Mouse (Mus musculus): Measurements from ENCODE around the gene Tubb2b. TPM values are rescaled to one million over a fixed set of nuclear protein-coding genes. Genes with fewer than 3 reads are reported as not detected.

Tubb2b gene
- polyA plus RNA-seq, 1 experiment from 2014 or later: 1,126 TPM

DNA sequence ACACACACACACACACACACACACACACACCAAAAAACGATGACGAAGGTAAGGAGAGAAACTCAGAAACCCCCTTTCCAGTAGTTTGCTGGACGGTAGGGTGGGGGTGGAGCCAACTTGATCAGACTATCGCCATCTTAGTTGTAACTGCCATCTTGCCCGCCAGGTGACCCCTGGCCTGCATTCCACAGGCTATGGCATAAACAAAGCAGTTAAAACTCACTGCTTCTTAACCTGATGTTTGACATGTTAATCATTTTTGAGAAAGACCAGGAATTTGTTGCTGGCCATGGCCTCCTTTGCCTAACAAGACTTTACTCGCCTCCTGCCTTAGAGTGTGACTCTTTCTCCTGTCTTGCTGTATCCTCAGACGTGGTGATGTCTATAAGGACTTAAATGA is 22.4 kb upstream of the Tubb2b start:
- ATAC-seq (replicated peaks): no peak
- H3K36me3 ChIP-seq (replicated peaks): no peaks in the 10 kb centered on the region
- no peak overlapping the region for H3K4me3 ChIP-seq
- no peaks in the 10 kb centered on the region for H3K27me3 ChIP-seq (replicated peaks)
- no peak overlapping the region for H3K9ac ChIP-seq
- H3K4me2 ChIP-seq: no peak overlapping the region
- peaks cover 39% of the 10 kb centered on the region for H3K4me1 ChIP-seq
- 79% methylated on average over 7 of the region's 7 CpGs for whole genome bisulfite sequencing
- no peaks in the 10 kb centered on the region for H3K9me3 ChIP-seq
- H3K27ac ChIP-seq: no peak overlapping the region

DNA sequence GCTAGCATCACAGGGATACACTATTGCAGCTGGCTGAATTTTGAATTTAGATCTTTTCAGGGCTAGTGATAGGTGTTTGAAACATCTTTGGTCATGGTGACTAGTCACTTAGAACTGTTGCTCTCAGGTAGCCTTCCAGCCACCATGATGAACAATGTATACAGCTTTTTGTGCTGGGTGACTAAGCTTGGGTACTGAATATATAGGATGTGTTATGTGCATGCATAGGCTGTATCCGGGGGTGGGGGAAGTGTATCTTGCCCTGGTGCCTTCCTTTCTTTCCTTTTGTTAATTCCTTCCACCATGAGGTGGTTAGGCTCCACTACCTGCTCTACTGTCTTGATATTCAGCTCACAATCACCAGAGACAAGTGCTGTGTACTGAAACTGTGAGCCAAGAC is 21.2 kb upstream of the Tubb2b start:
- peaks cover 44% of the 10 kb centered on the region for H3K4me1 ChIP-seq
- H3K4me3 ChIP-seq: no peak overlapping the region
- peak overlapping the region; percentile 99; the same call in 1 of the 2 replicates for H3K27ac ChIP-seq
- no peak for ATAC-seq (replicated peaks)
- no peaks in the 10 kb centered on the region for H3K27me3 ChIP-seq (replicated peaks)
- no peaks in the 10 kb centered on the region for H3K36me3 ChIP-seq (replicated peaks)
- H3K4me2 ChIP-seq: no peak overlapping the region
- WGBS: 81% methylated on average over 1 of the region's 1 CpGs
- no peak overlapping the region for H3K9ac ChIP-seq
- no peaks in the 10 kb centered on the region for H3K9me3 ChIP-seq

DNA sequence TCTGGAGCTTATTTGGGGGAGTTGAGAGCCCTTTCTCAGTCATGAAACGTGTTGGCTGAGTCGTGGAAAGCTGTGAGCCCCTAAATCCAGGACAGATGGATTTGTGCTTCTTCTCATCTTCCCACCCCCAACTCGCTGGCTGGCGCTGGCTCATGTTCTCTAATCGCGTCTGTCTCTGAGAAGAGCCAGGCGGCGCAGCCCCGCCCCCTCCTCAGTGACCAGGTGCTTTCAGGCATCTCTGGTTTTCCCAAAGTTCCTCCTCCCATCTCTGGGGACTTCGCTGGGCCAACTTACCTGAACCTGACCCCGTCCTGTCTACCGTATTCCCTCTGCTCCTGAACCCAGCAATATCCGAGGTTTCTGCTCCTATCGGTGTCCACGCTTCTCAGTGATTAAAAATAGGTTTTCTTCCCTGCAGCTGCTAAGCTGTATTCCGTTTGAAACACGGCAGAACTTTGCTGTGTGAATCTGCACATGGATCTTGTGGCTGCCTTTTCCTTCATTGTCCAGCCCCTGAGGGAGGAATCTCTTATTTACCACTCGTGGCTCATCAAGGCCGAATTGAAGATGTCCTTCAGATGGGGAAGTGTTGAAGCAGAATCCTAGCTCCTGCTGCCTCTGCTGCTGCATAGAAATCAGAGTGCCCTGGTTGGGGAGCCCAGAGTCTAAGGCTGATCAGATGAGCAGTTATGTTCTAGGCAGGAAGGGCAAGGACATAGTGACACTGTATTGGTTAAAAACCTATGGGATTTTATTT is 20.2 kb upstream of the Tubb2b start:
- ATAC-seq (replicated peaks): peak; percentile 12; the same call in 1 of the 2 replicates
- Histone ChIP-seq H3K4me2 (peak overlapping the region; percentile 55), H3K4me3 (peak overlapping the region; percentile 38), H3K36me3 (replicated peaks) (no peaks in the 10 kb centered on the region), H3K4me1 (peaks cover 44% of the 10 kb centered on the region), H3K9me3 (no peaks in the 10 kb centered on the region), H3K27ac (peak overlapping the region; percentile 99), H3K27me3 (replicated peaks) (no peaks in the 10 kb centered on the region), H3K9ac (peak overlapping the region; percentile 46)
- 5% methylated on average over 19 of the region's 19 CpGs for WGBS

DNA sequence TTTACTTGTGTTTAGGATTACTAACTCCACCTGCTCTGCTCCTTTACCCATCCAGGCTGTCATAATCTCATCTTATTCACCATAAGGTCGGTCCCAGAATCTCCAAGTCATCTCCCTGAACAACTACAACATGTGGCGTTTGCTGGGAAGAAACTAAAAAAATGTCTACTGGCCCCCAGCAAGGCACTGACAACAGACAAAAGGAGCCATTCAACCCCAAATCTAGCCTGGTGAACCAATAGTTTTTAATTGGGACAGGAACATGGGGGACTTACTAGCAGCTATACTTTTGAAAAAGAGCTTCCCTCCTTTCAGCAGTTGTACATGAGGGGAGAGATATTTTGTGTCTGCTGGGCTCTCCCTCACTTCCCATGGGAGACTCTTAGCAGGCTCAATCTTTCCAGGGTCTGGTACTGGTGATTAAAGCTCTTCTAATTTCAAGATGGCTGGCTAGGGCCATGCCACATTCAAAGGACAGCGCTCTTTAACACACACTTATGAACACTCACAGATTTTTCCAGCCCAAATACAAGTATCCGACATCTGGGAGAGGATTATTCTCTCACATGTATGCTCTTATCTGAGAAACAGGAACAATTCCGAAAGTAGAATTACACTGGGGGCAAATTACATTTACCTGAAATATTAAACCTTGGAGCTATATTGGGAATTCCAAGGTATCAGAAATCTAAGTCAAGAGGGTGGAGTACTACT is 19.4 kb upstream of the Tubb2b start:
- H3K36me3 ChIP-seq (replicated peaks): no peaks in the 10 kb centered on the region
- H3K4me3 ChIP-seq: peak overlapping the region; percentile 38
- 33% methylated on average over 5 of the region's 5 CpGs for WGBS
- peak overlapping the region; percentile 99 for H3K27ac ChIP-seq
- H3K4me2 ChIP-seq: peak overlapping the region; percentile 55
- peak overlapping the region; percentile 46 for H3K9ac ChIP-seq
- no peaks in the 10 kb centered on the region for H3K27me3 ChIP-seq (replicated peaks)
- no peaks in the 10 kb centered on the region for H3K9me3 ChIP-seq
- peaks cover 42% of the 10 kb centered on the region for H3K4me1 ChIP-seq
- peak; percentile 19 for ATAC-seq (replicated peaks)

DNA sequence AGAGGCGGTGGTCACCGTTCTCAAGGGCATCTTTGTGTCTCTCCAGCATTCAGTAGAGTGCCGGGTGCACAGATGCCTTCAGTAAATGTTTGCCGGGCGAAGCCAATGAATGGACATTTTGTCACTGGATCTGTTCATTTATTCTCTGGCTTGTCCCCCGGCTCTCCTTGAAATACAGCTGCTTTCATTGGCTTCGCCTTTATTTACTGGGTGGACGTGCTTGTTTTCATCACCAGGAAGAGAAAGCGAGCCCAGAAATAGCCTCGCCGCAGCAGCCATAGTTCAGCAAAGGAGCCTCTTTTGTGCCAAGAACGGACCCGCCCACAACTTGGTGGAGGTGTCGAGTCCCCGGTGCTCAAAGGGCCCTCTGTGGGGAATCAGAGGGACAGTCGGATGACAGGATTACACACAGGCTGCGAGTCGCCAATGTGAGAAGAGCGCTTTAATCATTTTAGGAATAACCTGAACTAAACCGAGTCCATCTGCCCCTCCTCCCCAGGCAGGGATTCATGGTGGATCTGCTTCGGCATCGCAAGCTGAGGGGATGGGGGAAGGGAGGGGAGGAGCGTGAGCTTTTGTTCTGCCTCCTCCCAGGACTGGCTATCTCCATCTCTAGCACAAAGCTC is 18.6 kb upstream of the Tubb2b start:
- H3K4me2 ChIP-seq: peak overlapping the region; percentile 55
- H3K9me3 ChIP-seq: no peaks in the 10 kb centered on the region
- under 1% methylated on average over 23 of the region's 23 CpGs for WGBS
- H3K4me1 ChIP-seq: peaks cover 35% of the 10 kb centered on the region
- peak; percentile 92 for ATAC-seq (replicated peaks)
- H3K27ac ChIP-seq: peak overlapping the region; percentile 99
- peak overlapping the region; percentile 38 for H3K4me3 ChIP-seq
- H3K36me3 ChIP-seq (replicated peaks): no peaks in the 10 kb centered on the region
- H3K27me3 ChIP-seq (replicated peaks): no peaks in the 10 kb centered on the region
- H3K9ac ChIP-seq: peak overlapping the region; percentile 46

DNA sequence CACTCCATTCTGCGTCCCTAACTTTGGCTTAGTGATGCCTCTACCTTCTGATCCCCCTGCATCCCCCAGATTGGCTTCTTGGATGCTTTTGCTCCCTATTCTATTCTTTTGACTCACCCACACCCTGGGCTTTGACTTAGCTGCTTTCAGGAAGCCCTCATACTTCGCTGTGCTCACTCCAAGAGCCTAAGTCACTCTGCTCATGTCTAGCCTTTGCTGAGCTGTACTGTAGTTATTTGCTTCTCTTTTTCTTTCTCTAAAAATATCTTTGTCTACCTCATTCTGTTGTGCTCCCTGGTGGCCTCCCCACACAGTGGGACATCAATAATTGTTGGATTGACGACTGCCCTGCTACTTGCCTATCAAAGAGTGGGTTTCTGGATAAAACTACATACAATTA is 17.9 kb upstream of the Tubb2b start:
- no peaks in the 10 kb centered on the region for H3K9me3 ChIP-seq
- H3K4me2 ChIP-seq: peak overlapping the region; percentile 55
- H3K9ac ChIP-seq: peak overlapping the region; percentile 46
- 26% methylated on average over 3 of the region's 3 CpGs for WGBS
- H3K27ac ChIP-seq: peak overlapping the region; percentile 99
- peaks cover 32% of the 10 kb centered on the region for H3K4me1 ChIP-seq
- H3K4me3 ChIP-seq: peak overlapping the region; percentile 38
- H3K36me3 ChIP-seq (replicated peaks): no peaks in the 10 kb centered on the region
- ATAC-seq (replicated peaks): peak; percentile 17
- no peaks in the 10 kb centered on the region for H3K27me3 ChIP-seq (replicated peaks)

DNA sequence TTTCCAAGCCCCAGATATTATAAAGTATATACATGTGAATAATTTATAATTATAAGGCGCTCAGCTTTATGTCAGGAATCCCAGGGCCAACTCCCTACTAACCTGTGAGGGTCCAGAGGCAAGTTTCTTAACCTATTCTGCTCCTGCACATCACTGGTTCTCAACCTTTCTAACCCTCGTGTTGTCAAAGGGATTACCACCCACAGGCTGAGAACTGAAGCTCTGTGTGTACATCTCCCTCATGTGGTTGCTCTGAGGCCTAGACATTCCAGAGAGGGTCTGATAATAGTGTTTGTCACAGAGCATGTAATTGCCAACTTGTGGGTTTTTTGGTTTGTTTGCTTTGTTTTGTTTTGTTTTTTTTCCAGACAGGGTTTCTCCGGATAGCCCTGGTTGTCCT is 16.6 kb upstream of the Tubb2b start:
- 50% methylated on average over 3 of the region's 3 CpGs for WGBS
- Histone ChIP-seq H3K36me3 (replicated peaks) (no peaks in the 10 kb centered on the region), H3K9ac (no peak overlapping the region), H3K9me3 (no peaks in the 10 kb centered on the region), H3K4me3 (no peak overlapping the region), H3K27ac (peak overlapping the region; percentile 99), H3K4me2 (no peak overlapping the region), H3K4me1 (peaks cover 32% of the 10 kb centered on the region), H3K27me3 (replicated peaks) (no peaks in the 10 kb centered on the region)
- ATAC-seq (replicated peaks): no peak

DNA sequence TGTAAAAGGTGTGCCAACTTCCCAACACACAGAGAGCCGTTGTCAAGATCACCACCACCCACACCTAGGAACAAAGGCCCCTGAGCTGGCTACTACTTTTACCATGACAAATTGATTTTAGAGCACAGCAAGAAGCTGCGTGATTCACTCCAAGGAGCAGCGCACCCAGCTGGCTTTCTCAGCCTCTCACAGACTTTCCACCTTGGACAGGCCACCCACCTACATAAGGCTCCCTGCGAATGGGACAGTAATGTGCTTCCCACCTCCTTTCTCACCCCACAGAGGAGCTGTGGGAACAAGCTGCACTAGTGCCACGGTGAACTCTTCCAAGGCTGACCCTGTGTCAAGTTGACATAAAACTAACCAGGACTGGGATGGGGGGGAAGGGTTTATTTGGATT is 13.1 kb upstream of the Tubb2b start:
- Histone ChIP-seq H3K27me3 (replicated peaks) (no peaks in the 10 kb centered on the region), H3K9me3 (no peaks in the 10 kb centered on the region), H3K4me2 (no peak overlapping the region), H3K4me3 (no peak overlapping the region), H3K36me3 (replicated peaks) (no peaks in the 10 kb centered on the region), H3K27ac (no peak overlapping the region), H3K4me1 (peaks cover 11% of the 10 kb centered on the region), H3K9ac (no peak overlapping the region)
- no peak for ATAC-seq (replicated peaks)
- WGBS: 29% methylated on average over 5 of the region's 5 CpGs

DNA sequence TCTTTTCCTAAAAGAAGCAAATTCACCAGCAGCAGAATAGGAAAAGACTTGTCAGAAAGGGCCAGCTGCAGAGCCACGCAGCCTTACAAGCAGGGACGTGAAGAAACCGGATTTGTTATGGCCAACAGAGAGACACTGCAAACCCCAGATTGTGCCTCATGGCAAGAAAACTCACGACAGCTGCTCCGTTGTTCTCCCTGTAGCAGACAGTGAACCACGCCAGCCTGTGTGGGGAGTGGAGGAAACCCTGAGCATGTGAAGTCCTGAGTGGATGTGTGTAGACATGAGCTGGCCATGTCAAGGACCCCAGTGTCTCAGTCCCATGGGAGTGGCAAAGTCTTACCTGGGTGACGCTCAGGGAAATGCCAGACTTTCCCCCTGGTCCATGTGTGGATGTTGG is 6.3 kb upstream of the Tubb2b start:
- no peak for ATAC-seq (replicated peaks)
- Histone ChIP-seq H3K27ac (peak overlapping the region; percentile 100), H3K27me3 (replicated peaks) (no peaks in the 10 kb centered on the region), H3K9ac (no peak overlapping the region), H3K4me2 (no peak overlapping the region), H3K4me3 (no peak overlapping the region), H3K36me3 (replicated peaks) (no peaks in the 10 kb centered on the region), H3K4me1 (peaks cover 35% of the 10 kb centered on the region), H3K9me3 (no peaks in the 10 kb centered on the region)
- 28% methylated on average over 7 of the region's 7 CpGs for WGBS

DNA sequence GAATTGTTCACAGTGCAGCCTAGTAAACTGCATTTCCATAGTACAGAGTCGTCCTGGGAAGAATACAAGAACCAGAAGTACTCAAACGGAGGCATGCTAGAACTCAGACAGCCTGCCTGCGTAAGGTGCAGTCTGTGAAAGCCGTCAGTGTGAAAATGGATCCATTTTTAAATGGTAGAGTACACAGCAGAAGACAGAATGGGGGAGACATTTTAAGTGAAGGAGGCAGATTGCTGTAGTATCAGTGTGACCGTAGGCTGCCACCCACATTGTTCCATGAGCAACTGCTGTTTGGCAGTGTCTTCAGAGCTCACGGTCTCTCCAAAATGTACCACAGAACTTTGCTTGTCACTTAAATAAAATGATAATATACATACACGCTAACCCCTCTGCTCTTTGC is 4.0 kb upstream of the Tubb2b start:
- Histone ChIP-seq H3K27ac (peak overlapping the region; percentile 100), H3K9ac (peak overlapping the region; percentile 100), H3K4me3 (peak overlapping the region; percentile 99), H3K36me3 (replicated peaks) (no peaks in the 10 kb centered on the region), H3K4me2 (peak overlapping the region; percentile 82), H3K9me3 (no peaks in the 10 kb centered on the region), H3K4me1 (peaks cover 35% of the 10 kb centered on the region), H3K27me3 (replicated peaks) (no peaks in the 10 kb centered on the region)
- no peak for ATAC-seq (replicated peaks)
- WGBS: 20% methylated on average over 7 of the region's 7 CpGs

DNA sequence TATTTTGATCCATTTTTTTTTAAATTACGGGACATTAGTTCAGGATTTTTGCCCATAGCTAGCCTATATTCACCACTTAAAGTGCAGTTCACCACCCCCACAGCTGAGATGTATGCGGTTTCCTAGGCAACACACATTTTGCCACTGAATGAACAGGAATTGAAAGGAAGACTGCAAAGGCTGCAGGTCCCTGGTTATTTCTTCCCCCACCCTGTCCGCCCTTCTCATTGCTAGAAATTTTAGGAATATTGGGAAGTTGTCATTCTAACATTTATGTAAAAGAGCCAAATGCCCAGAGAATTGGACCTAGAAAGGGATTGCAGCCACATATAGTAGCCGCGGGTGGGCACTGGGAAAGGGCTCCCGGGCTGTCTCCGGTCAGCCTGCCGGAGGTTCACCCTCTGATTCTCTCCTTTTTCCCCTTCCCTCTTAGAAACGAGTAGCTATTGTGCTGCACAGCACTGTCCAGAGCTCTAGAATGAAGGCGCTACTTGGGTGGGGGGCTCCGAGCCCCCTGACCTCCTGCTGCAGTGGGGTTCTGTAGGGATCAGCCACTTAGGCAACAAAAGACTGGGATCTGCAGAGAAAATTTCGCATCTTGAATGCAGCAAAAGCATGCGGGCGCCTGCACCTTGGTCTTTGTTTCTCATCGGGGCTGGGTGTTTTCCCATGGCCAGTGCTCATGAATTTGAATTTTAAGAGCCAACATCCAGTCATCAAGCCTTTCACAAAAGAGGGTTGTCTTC is 3.2 kb upstream of the Tubb2b start:
- no peak for ATAC-seq (replicated peaks)

DNA sequence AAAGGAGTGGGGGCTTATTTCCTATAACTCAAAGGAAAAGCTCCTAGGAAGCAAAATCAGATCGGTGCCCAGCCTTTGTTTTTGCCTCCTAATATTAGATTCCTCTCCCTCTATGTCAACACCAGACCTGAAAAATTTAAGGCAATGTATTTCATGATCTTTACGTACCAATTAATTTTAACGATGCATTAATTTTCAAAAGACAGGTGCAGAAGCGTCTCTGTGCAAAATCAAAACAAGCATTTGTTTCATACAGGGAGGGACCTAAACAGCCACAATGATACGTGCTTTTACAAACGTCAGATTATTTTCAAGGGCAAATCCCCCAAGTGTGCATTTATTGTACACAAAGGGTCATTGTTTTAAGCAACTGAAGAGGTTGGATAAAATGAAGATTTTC is 2.6 kb upstream of the Tubb2b start:
- peak overlapping the region; percentile 100 for H3K9ac ChIP-seq
- ATAC-seq (replicated peaks): no peak
- H3K27ac ChIP-seq: peak overlapping the region; percentile 100
- no peaks in the 10 kb centered on the region for H3K36me3 ChIP-seq (replicated peaks)
- H3K4me2 ChIP-seq: peak overlapping the region; percentile 82
- H3K4me1 ChIP-seq: peaks cover 35% of the 10 kb centered on the region
- WGBS: 4% methylated on average over 6 of the region's 6 CpGs
- H3K9me3 ChIP-seq: no peaks in the 10 kb centered on the region
- H3K4me3 ChIP-seq: peak overlapping the region; percentile 99
- no peaks in the 10 kb centered on the region for H3K27me3 ChIP-seq (replicated peaks)

More for the DNA sequence above, 3.2 kb upstream of the Tubb2b start:
- peak overlapping the region; percentile 82 for H3K4me2 ChIP-seq
- H3K4me1 ChIP-seq: peaks cover 35% of the 10 kb centered on the region
- no peaks in the 10 kb centered on the region for H3K27me3 ChIP-seq (replicated peaks)
- peak overlapping the region; percentile 100 for H3K27ac ChIP-seq
- H3K9ac ChIP-seq: peak overlapping the region; percentile 100
- no peaks in the 10 kb centered on the region for H3K9me3 ChIP-seq
- H3K36me3 ChIP-seq (replicated peaks): no peaks in the 10 kb centered on the region
- WGBS: under 1% methylated on average over 15 of the region's 15 CpGs
- peak overlapping the region; percentile 99 for H3K4me3 ChIP-seq
